Mouse (Mus musculus) lung, embryonic 14.5 days (tissue): ENCODE data around the gene Fars2. TPM values are rescaled to one million over a fixed set of nuclear protein-coding genes. Genes with fewer than 3 reads are reported as not detected.

ENCODE experiments used
- ATAC-seq: fragments of 200-750 bp; cut with Nextera tagmentation; 2 replicates; pipeline ENCODE4 v1.8.0; 2017; ENCODE audit warnings: mild to moderate bottlenecking, moderate TSS enrichment, moderate library complexity; ENCODE audit not compliant: insufficient read depth
- DNase-seq: peaks from one replicate; pipeline ENCODE4 v3.0.0-alpha.2; 2015
- H3K27ac ChIP-seq: fragments of 300-500 bp; sonication (generic); 2 replicates; pipeline ENCODE4 v1.5.1; 2014; ENCODE audit warnings: low read depth, mild to moderate bottlenecking, moderate library complexity
- H3K27me3 ChIP-seq: fragments of 300-500 bp; sonication (generic); 2 replicates; pipeline ENCODE4 v1.6.1; 2014; ENCODE audit warnings: low read length, control low read depth; ENCODE audit not compliant: insufficient read depth
- H3K36me3 ChIP-seq: fragments of 300-500 bp; sonication (generic); 2 replicates; pipeline ENCODE4 v1.6.1; 2014; ENCODE audit warnings: control low read depth; ENCODE audit not compliant: insufficient read depth
- H3K4me1 ChIP-seq: fragments of 300-500 bp; sonication (generic); 2 replicates; pipeline ENCODE4 v1.6.1; 2014; ENCODE audit warnings: antibody characterized with exemption, control low read depth; ENCODE audit not compliant: insufficient read depth
- H3K4me2 ChIP-seq: fragments of 300-500 bp; sonication (generic); 2 replicates; pipeline ENCODE4 v1.6.1; 2014; ENCODE audit warnings: mild to moderate bottlenecking
- H3K4me3 ChIP-seq: fragments of 300-500 bp; sonication (generic); 2 replicates; pipeline ENCODE4 v1.5.1; 2014; ENCODE audit warnings: low read depth, low read length
- H3K9ac ChIP-seq: fragments of 300-500 bp; sonication (generic); 2 replicates; pipeline ENCODE4 v1.6.1; 2014
- H3K9me3 ChIP-seq: fragments of 300-500 bp; sonication (generic); 2 replicates; pipeline ENCODE4 v1.6.1; 2016; ENCODE audit warnings: low read depth, low read length, control low read depth
- CTCF ChIP-seq: IDR thresholded peaks from 2 replicates; pipeline ENCODE4 v1.5.1; 2016; ENCODE audit warnings: antibody characterized with exemption, low read depth
- WGBS: fragments of 180-500 bp; shearing (Covaris S2); extraction: QIAGEN DNeasy Blood & Tissue Kit; methylation state at CpG from one replicate; pipeline ENCODE4 v1.1.7; 2014; 5-methylcytosine and 5-hydroxymethylcytosine counted together
- polyA plus RNA-seq: library from polyadenylated mRNA; unstranded; fragments of >200 nt; fragmentation: Nextera tagmentation; extraction: Ambion mirVana; gene quantifications from 2 replicates; pipeline ENCODE4 v1.2.1, GENCODE M21; 2014

Gene Fars2
- polyA plus RNA-seq, 1 experiment from 2014 or later: 29.3 TPM

DNA sequence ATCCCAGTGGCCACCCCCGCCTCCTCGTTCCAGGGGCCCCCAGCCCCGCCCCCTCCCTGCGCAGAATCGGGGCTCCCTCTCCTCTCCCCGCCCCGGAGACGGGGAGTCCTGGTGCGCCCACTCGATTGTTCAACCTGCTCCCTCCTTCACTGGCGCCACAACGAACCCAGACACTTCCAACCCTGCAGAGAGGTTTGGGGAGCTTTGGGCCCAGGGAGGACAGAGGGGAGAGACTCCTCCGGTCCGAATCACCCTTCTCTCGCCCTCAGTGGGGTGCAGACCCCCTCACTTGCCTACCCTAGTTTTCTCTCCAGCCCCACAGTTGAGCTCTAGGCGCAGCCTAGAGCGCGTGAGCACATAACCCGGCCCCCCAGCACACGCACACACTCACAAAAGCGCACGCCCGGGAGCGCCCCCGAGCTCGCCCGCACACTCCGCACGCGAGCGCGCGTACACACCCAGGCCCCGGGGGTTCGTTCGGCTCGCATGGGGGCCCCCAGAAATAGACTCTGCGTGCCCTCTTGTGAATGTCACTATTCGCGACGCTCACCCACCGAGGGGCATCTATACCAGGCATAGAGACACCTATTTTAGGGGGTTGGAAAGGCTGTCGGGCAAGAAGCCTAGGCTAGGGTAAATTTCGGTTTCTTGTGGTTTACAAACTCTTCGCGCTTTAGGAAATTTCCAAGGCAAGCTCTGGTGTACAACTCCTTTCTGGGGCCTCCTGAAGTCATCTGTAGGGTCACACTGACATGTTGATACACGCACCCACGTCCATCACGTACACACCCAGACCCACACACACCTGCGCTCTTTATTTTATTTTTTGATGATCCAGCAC lies 617.7 kb downstream of the Fars2 start, which contains the start of gene Nrn1:
Gene Nrn1, minus strand, starts transcription at position 401 of the 841 bp plus-strand sequence.
- WGBS: under 1% methylated on average over 50 of the region's 50 CpGs
- no peak for ATAC-seq
- no peaks in the 10 kb centered on the region for H3K36me3 ChIP-seq
- no peaks in the 10 kb centered on the region for H3K9me3 ChIP-seq
- DNase-seq: no peak
- H3K27me3 ChIP-seq: peaks cover 68% of the 10 kb centered on the region
- peak within 1 kb of the TSS; percentile 1; the same call in 1 of the 2 replicates for H3K9ac ChIP-seq
- H3K4me3 ChIP-seq: peak within 1 kb of the TSS; percentile 43
- H3K4me1 ChIP-seq: 0 out of 2 replicates have a peak, but pooled peaks cover 3% of the 10 kb centered on the region
- H3K27ac ChIP-seq: no peak within 1 kb of the TSS
- H3K4me2 ChIP-seq: peak within 1 kb of the TSS; percentile 66
- no peak for TF ChIP-seq CTCF

GRCm38 (mm10) chr13:36735901-36736618 lies 618.8 kb downstream of the Fars2 start:
- Histone ChIP-seq H3K36me3 (no peaks in the 10 kb centered on the region), H3K9me3 (no peaks in the 10 kb centered on the region), H3K4me3 (peak overlapping the region; percentile 43), H3K27ac (no peak overlapping the region), H3K4me1 (0 out of 2 replicates have a peak, but pooled peaks cover 3% of the 10 kb centered on the region), H3K27me3 (peaks cover 57% of the 10 kb centered on the region), H3K9ac (peak overlapping the region; percentile 43), H3K4me2 (peak overlapping the region; percentile 66)
- TF ChIP-seq CTCF: no peak
- ATAC-seq (peak; percentile 94), DNase-seq (peak; percentile 86)
- WGBS: under 1% methylated on average over 38 of the region's 39 CpGs

- H3K9ac ChIP-seq: peak overlapping the region; percentile 43
Observed at GRCm38 (mm10) chr13:36736619-36736996, 619.4 kb downstream of the Fars2 start.

DNA sequence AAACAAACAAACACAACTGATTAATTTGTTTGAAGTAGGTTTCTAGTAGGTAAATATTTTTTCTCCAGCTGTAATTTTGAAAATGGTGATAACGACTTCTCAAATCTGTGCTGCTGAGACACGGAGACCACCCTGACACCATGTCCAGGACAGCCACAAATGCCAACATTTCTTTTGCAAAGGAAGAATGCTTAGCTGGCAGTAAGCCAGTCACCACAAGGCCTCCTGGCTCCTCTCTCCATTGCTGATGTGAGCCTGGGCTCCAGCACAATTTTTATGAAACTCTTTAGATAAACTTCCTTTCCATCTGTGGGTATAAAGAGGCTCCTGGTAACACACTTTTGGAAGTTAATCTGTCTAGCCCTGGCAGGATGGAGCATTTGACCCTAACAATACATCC lies 632.8 kb downstream of the Fars2 start:
- H3K4me1 ChIP-seq: peaks cover 9% of the 10 kb centered on the region; the same call in 1 of the 2 replicates
- H3K27ac ChIP-seq: no peak overlapping the region
- no peak for TF ChIP-seq CTCF
- H3K27me3 ChIP-seq: no peaks in the 10 kb centered on the region
- DNase-seq: peak; percentile 80
- H3K4me3 ChIP-seq: no peak overlapping the region
- WGBS: 10% methylated on average over 2 of the region's 2 CpGs
- H3K36me3 ChIP-seq: no peaks in the 10 kb centered on the region
- no peaks in the 10 kb centered on the region for H3K9me3 ChIP-seq
- no peak overlapping the region for H3K9ac ChIP-seq
- H3K4me2 ChIP-seq: no peak overlapping the region
- ATAC-seq: no peak; the same call in 1 of the 2 replicates

More at GRCm38 (mm10) chr13:36736619-36736996, 619.4 kb downstream of the Fars2 start:
- H3K27ac ChIP-seq: no peak overlapping the region
- H3K4me1 ChIP-seq: 0 out of 2 replicates have a peak, but pooled peaks cover 3% of the 10 kb centered on the region
- no peak for TF ChIP-seq CTCF
- no peaks in the 10 kb centered on the region for H3K36me3 ChIP-seq
- 9% methylated on average over 9 of the region's 9 CpGs for WGBS
- H3K9me3 ChIP-seq: no peaks in the 10 kb centered on the region
- peak overlapping the region; percentile 66 for H3K4me2 ChIP-seq
- H3K4me3 ChIP-seq: peak overlapping the region; percentile 43
- ATAC-seq: peak; percentile 44; the same call in 1 of the 2 replicates
- H3K27me3 ChIP-seq: peaks cover 51% of the 10 kb centered on the region
- no peak for DNase-seq

DNA sequence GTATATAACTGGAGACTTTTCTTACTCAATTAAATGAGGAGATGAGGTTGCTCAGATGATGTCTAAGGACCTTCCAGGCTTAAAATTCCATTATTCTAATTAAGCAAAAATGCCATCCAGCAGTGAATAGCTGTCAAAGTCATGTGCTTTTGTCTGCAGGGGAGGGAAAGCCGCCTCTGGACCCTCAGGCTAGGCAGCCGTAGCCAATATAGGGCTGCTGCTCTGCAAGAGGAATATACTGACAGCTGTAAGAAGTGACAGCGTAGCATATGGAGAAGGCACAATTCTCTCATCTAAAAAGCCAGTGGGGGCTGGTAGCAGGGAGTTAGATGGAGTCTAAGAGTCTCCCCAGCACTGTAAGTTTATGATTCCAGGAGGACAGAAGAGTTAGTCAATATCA lies 634.6 kb downstream of the Fars2 start:
- ATAC-seq: no peak
- Histone ChIP-seq H3K9me3 (no peaks in the 10 kb centered on the region), H3K27me3 (no peaks in the 10 kb centered on the region), H3K27ac (no peak overlapping the region), H3K9ac (no peak overlapping the region), H3K4me3 (no peak overlapping the region), H3K36me3 (no peaks in the 10 kb centered on the region), H3K4me1 (peaks cover 9% of the 10 kb centered on the region; the same call in 1 of the 2 replicates), H3K4me2 (no peak overlapping the region)
- TF ChIP-seq CTCF: no peak
- 72% methylated on average over 3 of the region's 3 CpGs for WGBS
- no peak for DNase-seq

DNA sequence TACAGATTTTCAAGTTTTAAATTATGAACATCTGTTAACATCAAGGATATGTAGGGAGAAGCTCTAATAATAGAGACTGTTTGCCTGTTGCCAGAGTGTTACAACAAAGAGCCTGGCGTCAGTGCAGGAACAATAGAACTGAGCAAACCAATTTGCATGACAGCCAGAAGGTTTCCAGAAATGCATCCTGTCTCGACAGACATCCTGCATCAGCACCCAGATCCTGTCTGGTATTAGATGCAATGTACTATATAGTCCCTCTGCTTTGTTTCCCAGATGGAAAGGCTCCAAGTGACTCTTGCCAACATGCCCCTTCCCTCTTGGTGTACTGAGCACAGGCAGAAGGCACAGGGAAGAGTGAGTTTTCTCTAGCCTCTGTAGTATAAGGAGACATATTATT lies 649.6 kb downstream of the Fars2 start:
- Histone ChIP-seq H3K27ac (no peak overlapping the region), H3K4me1 (no peaks in the 10 kb centered on the region), H3K9ac (no peak overlapping the region), H3K9me3 (no peaks in the 10 kb centered on the region), H3K36me3 (no peaks in the 10 kb centered on the region), H3K27me3 (no peaks in the 10 kb centered on the region), H3K4me2 (no peak overlapping the region), H3K4me3 (no peak overlapping the region)
- DNase-seq: no peak
- ATAC-seq: no peak
- TF ChIP-seq CTCF: no peak
- WGBS: 70% methylated on average over 2 of the region's 2 CpGs

Other genes with a start within 250 kb of the Fars2 start
- gene Rpp40, start 211.1 kb upstream of the Fars2 start, polyA plus RNA-seq: 20.2 and 24.7 TPM in 2 replicates
- 0.86 and 0.96 TPM in 2 replicates for gene Ppp1r3g, start 158.6 kb upstream of the Fars2 start, polyA plus RNA-seq
- gene Lyrm4, start 114 bp downstream of the Fars2 start, polyA plus RNA-seq: 25.9 and 26.2 TPM in 2 replicates